Mouse (Mus musculus): ENCODE data around the gene Ifnl3.

The Ifnl3 gene

GRCm38 (mm10) chr7:28532005-28532404 lies 9.4 kb downstream of the Ifnl3 start:
- ChIA-PET CTCF (interaction anchor here in 3 of 4 experiments (0.6 to 1.1 kb wide), 4 partner anchors 25 to 95 kb away, joined by 3 to 4 read pairs (median 3); partner anchors contain the start of gene Gmfg (in 1 of the 3)), POLR2A (interaction anchor here in 2 of 4 experiments (0.7 to 1.8 kb wide), 3 partner anchors 20 to 44 kb away, joined by 3 to 8 read pairs (median 4); no protein-coding TSS in a partner anchor)

GRCm38 (mm10) chr7:28538886-28539285 lies 16.2 kb downstream of the Ifnl3 start:
- ChIA-PET CTCF (interaction anchor here in 1 of 4 experiments (0.6 kb wide), 1 partner anchor 241 kb away, joined by 6 read pairs; no protein-coding TSS in a partner anchor), POLR2A (interaction anchor here in 2 of 4 experiments (0.6 to 1.4 kb wide), 5 partner anchors 17 to 1309 kb away, joined by 3 to 6 read pairs (median 3); no protein-coding TSS in a partner anchor)

- ChIA-PET CTCF (interaction anchor here in 2 of 4 experiments (1.4 to 1.7 kb wide), 2 partner anchors 12 kb away, joined by 4 to 6 read pairs; no protein-coding TSS in a partner anchor), POLR2A (interaction anchor here in 2 of 4 experiments (1.0 to 1.7 kb wide), 3 partner anchors 8 to 15 kb away, joined by 3 read pairs; no protein-coding TSS in a partner anchor)
These were observed 17.9 kb downstream of the Ifnl3 start, which contains the start of gene Sycn for GRCm38 (mm10) chr7:28540526-28540925. TSS of gene Sycn (plus strand) at chr7:28540885.

- ChIA-PET CTCF (interaction anchor here in 3 of 4 experiments (0.6 to 2.3 kb wide), 5 partner anchors 16 to 201 kb away, joined by 3 to 10 read pairs (median 3); no protein-coding TSS in a partner anchor), POLR2A (interaction anchor here in 3 of 4 experiments (0.7 to 3.6 kb wide), 11 partner anchors 12 to 908 kb away, joined by 3 to 25 read pairs (median 4); partner anchors contain the start of genes Fbxo17 (in 1 of the 3), Med29 (in 1 of the 3), Paf1 (in 1 of the 3) and Rps16 (in 1 of the 3))
These were observed 21.5 kb downstream of the Ifnl3 start for GRCm38 (mm10) chr7:28544051-28544601.

- CTCF ChIA-PET = interaction anchor here in 3 of 4 experiments (0.6 to 2.3 kb wide), 8 partner anchors 16 to 235 kb away, joined by 3 to 10 read pairs (median 3); no protein-coding TSS in a partner anchor
- POLR2A ChIA-PET = interaction anchor here in 3 of 4 experiments (0.5 to 3.6 kb wide), 29 partner anchors 9 to 399 kb away, joined by 3 to 25 read pairs (median 4); partner anchors contain the start of genes Med29 (in 2 of the 3), Paf1 (in 2 of the 3), Rps16 (in 2 of the 3) and Fbxo17 (in 1 of the 3)
These were observed 22.6 kb downstream of the Ifnl3 start for GRCm38 (mm10) chr7:28545048-28545890.

GRCm38 (mm10) chr7:28545891-28546210 lies 23.2 kb downstream of the Ifnl3 start:
- ChIA-PET CTCF (interaction anchor here in 3 of 4 experiments (0.6 to 2.3 kb wide), 7 partner anchors 17 to 234 kb away, joined by 3 to 7 read pairs (median 3); no protein-coding TSS in a partner anchor), POLR2A (interaction anchor here in 2 of 4 experiments (0.6 to 3.6 kb wide), 11 partner anchors 10 to 220 kb away, joined by 3 to 25 read pairs (median 4); partner anchors contain the start of genes Med29 (in 1 of the 2), Paf1 (in 1 of the 2) and Sirt2 (in 1 of the 2))

GRCm38 (mm10) chr7:28546649-28547048 lies 24.0 kb downstream of the Ifnl3 start:
- POLR2A ChIA-PET = interaction anchor here in 3 of 4 experiments (0.8 to 3.6 kb wide), 5 partner anchors 10 to 186 kb away, joined by 3 to 25 read pairs (median 5); no protein-coding TSS in a partner anchor

GRCm38 (mm10) chr7:28547154-28547553 lies 24.5 kb downstream of the Ifnl3 start, which contains the start of gene Nccrp1:
TSS of gene Nccrp1 (minus strand) at chr7:28547254.
- POLR2A ChIA-PET = interaction anchor here in 3 of 4 experiments (0.8 to 3.6 kb wide), 8 partner anchors 9 to 186 kb away, joined by 3 to 25 read pairs (median 4); no protein-coding TSS in a partner anchor
- CTCF ChIA-PET = interaction anchor here in 3 of 4 experiments (1.1 to 1.9 kb wide), 4 partner anchors 19 kb away, joined by 3 to 7 read pairs (median 4); no protein-coding TSS in a partner anchor

More at GRCm38 (mm10) chr7:28546649-28547048, 24.0 kb downstream of the Ifnl3 start:
- CTCF ChIA-PET = interaction anchor here in 2 of 4 experiments (0.8 to 1.8 kb wide), 3 partner anchors 18 to 34 kb away, joined by 3 to 7 read pairs (median 4); no protein-coding TSS in a partner anchor

- ChIA-PET CTCF (interaction anchor here (0.7 to 1.9 kb wide), 5 partner anchors 19 to 101 kb away, joined by 3 to 7 read pairs (median 5); no protein-coding TSS in a partner anchor), POLR2A (interaction anchor here in 3 of 4 experiments (0.5 to 3.6 kb wide), 12 partner anchors 9 to 188 kb away, joined by 3 to 25 read pairs (median 4); partner anchors contain the start of genes Pak4 (in 1 of the 3) and Samd4b (in 1 of the 3))
These were observed 25.0 kb downstream of the Ifnl3 start for GRCm38 (mm10) chr7:28547628-28548027.

GRCm38 (mm10) chr7:28553076-28553475 lies 30.4 kb downstream of the Ifnl3 start:
- CTCF ChIA-PET = interaction anchor here in 2 of 4 experiments (0.9 to 1.0 kb wide), 2 partner anchors 15 to 25 kb away, joined by 3 to 5 read pairs; no protein-coding TSS in a partner anchor
- POLR2A ChIA-PET = interaction anchor here in 2 of 4 experiments (1.2 to 2.3 kb wide), 3 partner anchors 20 to 45 kb away, joined by 3 to 8 read pairs (median 4); partner anchors contain the start of genes Pak4 (in 1 of the 2) and Samd4b (in 1 of the 2)

GRCm38 (mm10) chr7:28555939-28556535 lies 33.4 kb downstream of the Ifnl3 start:
- ChIA-PET CTCF (interaction anchor here in 2 of 4 experiments (0.7 to 2.1 kb wide), 2 partner anchors 13 to 24 kb away, joined by 3 to 6 read pairs; no protein-coding TSS in a partner anchor), POLR2A (interaction anchor here (0.6 to 8.0 kb wide), 18 partner anchors 9 to 591 kb away, joined by 3 to 51 read pairs (median 5); partner anchors contain the start of genes Med29 (in 2 of the 4), Nccrp1 (in 2 of the 4) and Paf1 (in 2 of the 4))

- ChIA-PET CTCF (interaction anchor here in 2 of 4 experiments (0.8 to 2.1 kb wide), 2 partner anchors 12 to 14 kb away, joined by 3 to 6 read pairs; no protein-coding TSS in a partner anchor), POLR2A (interaction anchor here in 3 of 4 experiments (0.6 to 8.0 kb wide), 19 partner anchors 9 to 590 kb away, joined by 3 to 51 read pairs (median 4); partner anchors contain the start of genes Nccrp1 (in 2 of the 3), Med29 (in 1 of the 3) and Paf1 (in 1 of the 3))
These were observed 34.4 kb downstream of the Ifnl3 start for GRCm38 (mm10) chr7:28557069-28557468.

GRCm38 (mm10) chr7:28557708-28558107 lies 35.1 kb downstream of the Ifnl3 start:
- ChIA-PET CTCF (interaction anchor here in 1 of 4 experiments (0.8 kb wide), 1 partner anchor 13 kb away, joined by 3 read pairs; no protein-coding TSS in a partner anchor), POLR2A (interaction anchor here in 3 of 4 experiments (0.6 to 8.0 kb wide), 16 partner anchors 8 to 1721 kb away, joined by 3 to 51 read pairs (median 6); partner anchors contain the start of genes Gmfg (in 1 of the 3), Med29 (in 1 of the 3), Nccrp1 (in 1 of the 3) and Paf1 (in 1 of the 3))

GRCm38 (mm10) chr7:28558486-28558885 lies 35.9 kb downstream of the Ifnl3 start:
- CTCF ChIA-PET = interaction anchor here in 1 of 4 experiments (0.6 to 0.7 kb wide), 2 partner anchors 435 to 1321 kb away, joined by 3 to 6 read pairs; no protein-coding TSS in a partner anchor
- POLR2A ChIA-PET = interaction anchor here in 2 of 4 experiments (0.7 to 8.0 kb wide), 6 partner anchors 13 to 121 kb away, joined by 3 to 51 read pairs (median 15); partner anchors contain the start of genes Gmfg (in 1 of the 2), Nccrp1 (in 1 of the 2), Pak4 (in 1 of the 2) and Samd4b (in 1 of the 2)

GRCm38 (mm10) chr7:28560856-28561255 lies 38.2 kb downstream of the Ifnl3 start:
- ChIA-PET CTCF (interaction anchor here in 2 of 4 experiments (0.5 to 1.4 kb wide), 4 partner anchors 40 to 673 kb away, joined by 3 to 12 read pairs (median 3); no protein-coding TSS in a partner anchor), POLR2A (interaction anchor here in 2 of 4 experiments (0.7 to 8.0 kb wide), 12 partner anchors 8 to 37 kb away, joined by 3 to 51 read pairs (median 4); partner anchors contain the start of genes Pak4 (in 2 of the 2) and Samd4b (in 2 of the 2))

All from embryonic stem cell, embryonic (primary cell).